Mouse (Mus musculus) gastrocnemius, postnatal 4 days (tissue): Measurements from ENCODE around the gene Snrpc. TPM values are rescaled to one million over a fixed set of nuclear protein-coding genes. Genes with fewer than 3 reads are reported as not detected.
"Not testable (repeated sequence)": the region's sequence is repeated elsewhere in the genome, so short reads cannot be mapped to it uniquely, and the experiment has no call there.

ENCODE experiments used
- DNase-seq, 2 experiments: peaks; one replicate each; pipeline ENCODE4 v3.0.0; 2021 to 2022; ENCODE audit warnings: low spot score in 2 of 2, mixed read lengths in 2 of 2
- long read RNA-seq, 2 experiments: library from polyadenylated mRNA; stranded (forward); transcript quantifications; one replicate each; pipeline ENCODE4 v2.0.0; 2021
- total RNA-seq, 2 experiments: library from RNA; stranded (reverse); gene quantifications; 2 replicates each; pipeline ENCODE4 v1.2.3; 2021

Gene Snrpc
- total RNA-seq: 100 to 1,000 TPM in 1 of 2 experiments, 10 to 100 TPM in 1; 97.3 to 109 TPM
- long read RNA-seq, experiment 1, transcript Snrpc-201 (6 exons, 758 nt): major isoform, 56 of 59 reads
- long read RNA-seq, experiment 1, partial matches to known transcripts: 1 of 59 reads
- long read RNA-seq, experiment 1, other reads (novel, unspliced or antisense): 2 of 59 reads
- long read RNA-seq, experiment 2, transcript Snrpc-201 (6 exons, 758 nt): major isoform, 44 of 50 reads
- long read RNA-seq, experiment 2, partial matches to known transcripts: 2 of 50 reads
- long read RNA-seq, experiment 2, other reads (novel, unspliced or antisense): 2 of 50 reads

DNA sequence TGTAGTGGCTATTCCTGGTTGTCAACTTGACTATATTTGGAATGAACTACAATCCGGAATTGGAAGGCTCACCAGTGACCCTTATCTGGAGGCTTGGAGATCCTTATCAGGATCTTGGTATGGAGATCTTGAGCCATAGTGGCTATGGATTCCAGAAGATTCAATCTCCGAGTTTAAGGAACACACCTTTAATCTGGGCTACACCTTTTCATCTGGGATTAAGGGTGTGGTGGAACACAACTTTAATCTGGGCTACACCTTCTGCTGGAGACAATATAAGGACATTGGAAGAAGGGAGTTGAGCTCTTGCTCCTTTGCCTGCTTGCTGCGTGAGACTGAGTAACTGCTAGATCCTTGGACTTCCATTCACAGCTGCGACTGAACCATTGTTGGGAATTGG is at the start of gene Snrpc:
TSS of gene Snrpc (plus strand) at position 301 of the 400 bp plus-strand sequence.
- DNase-seq: not testable (repeated sequence)

DNA sequence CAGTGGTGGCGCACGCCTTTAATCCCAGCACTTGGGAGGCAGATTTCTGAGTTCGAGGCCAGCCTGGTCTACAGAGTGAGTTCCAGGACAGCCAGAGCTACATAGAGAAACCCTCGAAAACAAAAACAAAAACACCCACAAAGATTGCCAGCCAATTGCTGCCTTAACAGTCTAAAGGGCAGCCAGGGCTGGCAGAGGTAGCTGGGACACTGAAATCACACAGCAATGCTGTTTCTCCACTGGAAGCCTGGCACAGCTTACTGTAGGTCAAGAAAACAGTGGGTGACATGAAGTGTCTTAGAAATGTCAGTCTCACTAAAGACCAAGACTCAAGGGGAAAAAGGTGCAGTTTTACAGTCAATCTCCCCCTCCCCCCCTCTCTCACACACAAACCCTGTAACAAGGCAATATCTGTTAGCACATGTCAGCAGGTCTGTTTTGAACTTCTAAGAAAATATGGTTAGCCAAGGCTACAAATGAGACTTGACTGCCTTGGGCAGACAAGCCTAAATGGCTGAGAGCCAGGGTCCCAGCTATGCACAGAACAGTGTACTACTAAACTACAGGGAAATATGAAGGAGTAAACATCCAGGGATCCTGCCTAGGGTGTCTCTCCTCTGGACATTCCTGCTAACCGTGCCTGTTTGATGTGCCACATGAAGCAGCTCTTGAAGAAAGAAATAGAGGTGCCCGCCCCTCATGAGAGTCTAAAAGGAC is 49.3 kb upstream of the Snrpc start:
- DNase-seq: no peak

DNA sequence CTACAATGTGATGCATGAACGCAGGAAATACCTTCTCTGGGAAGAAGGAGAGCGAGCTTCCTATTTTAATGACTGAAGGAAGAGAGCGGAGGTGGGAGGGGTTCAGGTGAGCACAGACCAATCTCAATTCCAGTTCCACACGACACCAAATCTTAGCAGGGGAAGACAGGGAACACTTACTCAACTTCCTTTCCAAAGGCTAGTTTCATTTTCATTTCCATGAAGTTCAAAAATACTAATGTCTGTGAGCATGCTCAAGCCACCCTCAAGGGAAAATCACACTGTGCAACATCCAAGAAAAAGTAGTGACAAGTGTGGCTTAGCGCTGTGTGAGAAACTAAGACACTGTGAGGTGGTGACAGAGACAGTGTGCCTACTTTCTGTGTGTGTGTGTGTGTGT is 47.9 kb upstream of the Snrpc start:
- DNase-seq: no peak

DNA sequence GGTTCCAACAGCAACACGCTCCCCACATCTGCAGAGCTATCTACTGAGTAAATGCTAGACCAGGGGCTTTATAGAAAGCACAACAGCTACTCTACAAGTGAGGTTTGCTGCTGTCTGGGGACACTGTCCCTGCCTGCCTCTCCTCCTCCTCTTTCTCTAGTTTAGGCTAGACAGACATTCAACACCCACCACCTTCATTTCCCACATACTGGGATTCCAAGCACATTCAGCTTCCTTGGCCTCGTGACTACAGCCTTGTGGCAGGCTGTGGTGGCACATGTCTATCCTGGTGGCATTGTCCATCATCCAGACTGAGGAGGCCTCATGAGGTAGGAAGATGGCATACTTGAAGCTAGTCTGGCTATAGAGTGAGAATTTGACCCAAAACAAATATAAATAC is 47.0 kb upstream of the Snrpc start:
- no peak for DNase-seq

DNA sequence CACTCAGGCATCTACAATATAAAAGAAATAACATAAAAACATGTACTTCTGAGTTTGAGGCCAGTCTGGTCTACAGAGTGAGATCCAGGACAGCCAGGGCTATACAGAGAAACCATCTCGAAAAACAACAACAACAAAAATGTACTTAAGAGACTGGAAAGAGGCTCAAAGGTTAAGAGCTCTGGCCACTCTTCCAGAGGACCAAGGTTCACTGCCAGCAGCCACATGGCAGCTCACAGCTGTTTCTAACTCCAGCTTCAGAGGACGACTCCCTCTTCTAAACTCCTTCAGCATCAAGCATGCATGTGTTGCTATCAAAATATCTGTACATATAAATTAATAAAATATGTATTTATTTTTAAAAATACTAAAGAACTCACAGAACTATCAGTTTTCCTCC is 46.4 kb upstream of the Snrpc start:
- no peak for DNase-seq

DNA sequence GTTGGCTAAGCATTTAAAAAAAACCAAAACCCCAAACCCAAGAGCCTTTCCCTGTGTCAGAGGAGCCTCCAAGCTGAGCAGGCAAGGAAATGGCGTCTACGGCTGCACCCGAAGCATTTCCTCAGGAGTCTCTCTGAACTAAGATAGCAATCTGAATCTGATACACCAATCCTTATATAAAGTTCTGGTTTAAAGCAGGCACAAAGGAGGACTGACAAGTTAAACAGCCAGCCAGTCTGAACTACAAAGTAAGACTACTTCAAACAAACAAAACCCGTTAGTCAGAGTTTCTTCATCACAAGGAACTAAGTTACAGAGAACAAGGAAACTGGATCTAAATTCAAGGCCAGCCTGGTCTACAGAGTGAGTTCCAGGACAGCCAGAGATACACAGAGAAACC is 45.4 kb upstream of the Snrpc start:
- no peak for DNase-seq

DNA sequence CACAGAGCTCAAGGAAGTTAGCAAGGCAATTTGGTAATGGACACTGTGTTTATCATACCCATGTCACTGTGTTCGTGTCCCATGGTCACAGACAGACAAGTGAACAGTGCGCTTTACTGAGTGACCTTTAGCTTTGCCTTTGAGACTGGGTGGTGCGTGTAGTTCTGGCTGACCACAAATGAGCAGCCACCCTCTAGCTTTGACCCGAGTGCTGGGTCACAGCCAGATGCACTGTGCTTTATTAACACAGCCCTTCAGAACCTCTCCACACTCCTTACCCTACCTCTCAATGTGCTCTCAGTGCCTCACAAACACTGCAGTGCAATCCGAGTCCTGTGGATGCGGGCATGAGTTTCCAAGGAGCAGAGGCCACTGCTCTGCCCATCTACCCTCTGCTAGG is 44.8 kb upstream of the Snrpc start:
- no peak for DNase-seq

DNA sequence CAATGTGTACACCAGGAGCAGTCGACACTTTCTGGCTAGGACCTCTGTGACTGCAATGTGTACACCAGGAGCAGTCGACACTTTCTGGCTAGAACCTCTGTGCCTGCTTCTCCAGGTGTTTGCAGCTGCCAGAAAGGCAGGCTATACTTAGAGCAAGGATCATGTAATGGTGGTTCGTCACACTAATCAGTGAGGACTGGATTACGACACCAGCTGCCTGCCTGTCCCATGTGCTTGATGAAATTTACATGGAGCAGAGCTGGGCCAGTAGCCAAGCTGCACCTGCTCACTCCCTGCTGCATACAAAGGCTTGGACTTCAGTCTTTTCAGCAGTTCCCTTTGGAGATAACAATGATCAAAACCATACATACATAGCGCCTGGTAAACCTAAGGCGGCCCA is 41.2 kb upstream of the Snrpc start:
- peak in 1 of 2 experiments; percentile 44 for DNase-seq

DNA sequence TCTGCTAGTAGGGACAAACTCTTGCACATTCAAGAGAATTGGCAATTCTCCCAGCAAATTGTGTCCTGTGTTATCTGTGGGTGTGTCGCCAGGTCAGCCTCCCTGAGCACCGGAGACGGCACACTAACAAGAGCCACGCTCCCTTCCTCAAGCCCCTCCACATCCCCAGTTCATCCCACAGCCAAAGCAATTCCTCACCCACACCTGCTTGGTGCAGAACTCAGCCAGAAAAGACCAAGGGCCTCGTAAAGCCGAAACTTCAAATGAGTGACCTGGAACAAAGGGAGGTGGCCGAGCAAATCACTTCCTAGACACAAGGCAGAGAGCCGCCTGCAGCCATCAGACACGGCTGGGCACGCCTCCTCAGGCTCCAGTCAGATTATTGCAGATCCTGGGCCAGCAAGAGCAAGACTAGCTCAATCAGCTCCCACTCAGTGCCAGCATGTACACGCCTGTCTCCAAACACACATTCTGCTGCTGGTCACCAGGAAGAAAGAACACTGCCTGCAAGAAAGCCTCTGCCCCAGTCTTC is 40.5 kb upstream of the Snrpc start:
- peak in 1 of 2 experiments; percentile 40 for DNase-seq

DNA sequence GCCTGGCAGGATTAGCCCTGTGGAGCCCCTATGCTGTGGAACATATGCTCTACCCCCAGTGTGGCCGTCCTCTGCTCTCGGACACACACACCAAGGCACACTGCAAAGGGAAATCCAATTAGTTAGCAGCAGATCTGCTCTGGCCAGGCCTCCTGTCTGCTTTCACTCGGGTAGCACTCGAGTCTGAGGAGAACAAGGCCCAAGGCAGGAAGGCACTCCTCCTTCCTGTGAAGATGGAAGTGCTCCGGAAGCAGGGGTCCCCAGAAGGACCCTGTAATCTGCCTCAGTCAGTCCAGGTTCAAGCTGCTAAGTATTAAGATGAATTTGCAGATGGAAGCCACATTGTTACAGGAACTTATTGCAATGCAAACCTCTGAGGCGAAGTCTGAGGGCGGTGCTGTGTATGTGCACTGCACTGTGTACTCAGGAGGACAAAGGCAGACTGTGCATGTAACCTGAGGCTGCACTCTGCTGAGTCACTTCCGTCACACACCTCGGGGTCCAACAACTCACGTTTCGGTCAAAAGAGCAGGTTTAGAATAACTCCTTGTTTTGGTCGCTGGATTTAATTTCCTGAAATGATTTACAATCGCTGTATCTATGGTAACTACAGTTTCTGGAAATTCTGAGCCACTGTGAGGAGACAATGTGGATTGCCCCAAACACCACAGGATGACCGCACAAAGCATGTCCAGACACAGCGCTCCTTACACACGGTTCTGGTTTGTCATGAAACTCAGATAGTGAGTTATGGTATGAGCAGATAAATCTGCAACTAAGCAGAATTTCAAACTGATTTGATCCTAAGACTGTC is 38.0 kb upstream of the Snrpc start:
- no peak for DNase-seq

DNA sequence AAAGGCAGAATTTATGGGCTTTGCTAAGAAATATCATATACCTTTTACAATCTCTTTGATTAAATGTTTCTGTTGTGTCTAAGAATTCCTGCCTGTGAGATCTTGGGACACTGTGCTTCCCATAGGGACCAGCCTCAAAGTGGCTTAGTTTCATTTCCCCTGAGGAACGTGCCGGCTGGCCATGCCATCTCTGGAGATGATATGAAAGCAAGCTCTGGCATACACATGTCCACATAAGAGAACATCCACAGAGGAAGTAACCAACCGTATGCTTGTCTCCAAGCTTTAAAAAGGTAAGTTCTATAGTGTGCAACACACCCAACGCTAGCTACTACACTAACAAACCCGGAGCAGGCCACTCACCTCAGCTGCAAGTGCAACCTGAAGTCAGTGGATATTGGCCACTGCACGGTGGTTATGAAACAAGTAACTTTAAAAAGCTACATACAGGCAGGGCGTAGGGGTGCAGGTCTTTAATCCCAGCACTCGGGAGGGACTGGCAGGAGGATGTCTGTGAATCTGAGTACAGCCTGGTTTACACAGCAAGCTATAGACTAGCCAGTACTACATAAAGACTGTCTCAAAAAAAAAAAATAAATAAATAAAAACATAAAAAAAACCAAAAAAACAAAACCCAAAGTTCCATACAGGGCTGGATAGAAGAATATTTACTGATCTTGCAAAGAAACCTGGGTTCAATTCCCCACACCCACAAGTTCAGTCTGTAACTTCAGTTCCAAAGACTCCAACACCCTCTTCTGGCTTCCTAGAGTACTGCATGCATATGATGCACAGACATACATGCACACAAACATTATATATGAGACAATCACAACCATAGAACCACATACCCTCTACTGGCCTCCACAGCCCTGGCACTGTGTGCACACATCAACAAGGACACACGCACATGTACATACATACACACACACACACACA is 37.0 kb upstream of the Snrpc start:
- DNase-seq: no peak

DNA sequence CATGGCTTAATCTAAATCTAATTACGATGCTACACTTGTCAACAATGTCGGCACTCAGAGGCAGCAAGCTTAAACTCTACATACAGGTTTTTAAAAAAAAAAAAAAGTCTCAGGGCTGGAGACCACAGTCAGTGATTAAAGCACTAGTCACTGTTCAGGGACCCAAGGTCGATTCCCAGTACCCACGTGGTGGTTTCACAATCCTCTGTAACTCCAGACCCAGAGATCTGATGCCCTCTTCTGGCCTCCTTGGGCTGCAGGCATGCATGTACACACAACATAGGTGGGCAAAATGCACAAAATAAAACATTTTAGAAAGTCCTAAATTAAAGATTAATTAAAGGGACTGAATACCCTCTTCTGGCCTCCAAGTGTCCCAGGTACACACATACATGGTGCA is 34.2 kb upstream of the Snrpc start:
- no peak for DNase-seq

DNA sequence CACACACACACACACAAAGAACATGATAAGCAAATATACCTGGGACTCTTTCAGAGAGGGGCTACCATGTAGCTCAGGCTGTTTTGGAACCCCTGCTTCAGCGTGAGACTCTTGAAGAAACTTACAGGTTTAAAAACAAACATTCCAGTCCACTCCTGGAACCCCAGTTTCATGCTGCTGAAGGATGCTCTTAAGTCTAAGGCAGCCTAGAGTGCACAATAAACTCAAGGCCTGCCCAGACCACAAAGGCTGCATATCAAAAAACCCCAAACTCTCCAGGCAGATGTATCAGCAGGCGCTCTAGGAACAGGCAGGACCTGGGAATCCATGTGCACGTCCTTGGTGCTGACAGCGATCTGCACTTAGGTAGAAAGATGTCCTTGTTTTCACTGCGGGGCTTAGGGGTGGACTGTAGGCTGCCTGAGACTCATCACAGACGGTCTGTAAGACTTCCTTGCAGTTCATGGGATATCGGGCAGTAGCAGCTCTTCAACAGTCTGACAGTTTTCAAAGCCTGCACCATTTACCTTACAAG is 33.7 kb upstream of the Snrpc start:
- no peak for DNase-seq

DNA sequence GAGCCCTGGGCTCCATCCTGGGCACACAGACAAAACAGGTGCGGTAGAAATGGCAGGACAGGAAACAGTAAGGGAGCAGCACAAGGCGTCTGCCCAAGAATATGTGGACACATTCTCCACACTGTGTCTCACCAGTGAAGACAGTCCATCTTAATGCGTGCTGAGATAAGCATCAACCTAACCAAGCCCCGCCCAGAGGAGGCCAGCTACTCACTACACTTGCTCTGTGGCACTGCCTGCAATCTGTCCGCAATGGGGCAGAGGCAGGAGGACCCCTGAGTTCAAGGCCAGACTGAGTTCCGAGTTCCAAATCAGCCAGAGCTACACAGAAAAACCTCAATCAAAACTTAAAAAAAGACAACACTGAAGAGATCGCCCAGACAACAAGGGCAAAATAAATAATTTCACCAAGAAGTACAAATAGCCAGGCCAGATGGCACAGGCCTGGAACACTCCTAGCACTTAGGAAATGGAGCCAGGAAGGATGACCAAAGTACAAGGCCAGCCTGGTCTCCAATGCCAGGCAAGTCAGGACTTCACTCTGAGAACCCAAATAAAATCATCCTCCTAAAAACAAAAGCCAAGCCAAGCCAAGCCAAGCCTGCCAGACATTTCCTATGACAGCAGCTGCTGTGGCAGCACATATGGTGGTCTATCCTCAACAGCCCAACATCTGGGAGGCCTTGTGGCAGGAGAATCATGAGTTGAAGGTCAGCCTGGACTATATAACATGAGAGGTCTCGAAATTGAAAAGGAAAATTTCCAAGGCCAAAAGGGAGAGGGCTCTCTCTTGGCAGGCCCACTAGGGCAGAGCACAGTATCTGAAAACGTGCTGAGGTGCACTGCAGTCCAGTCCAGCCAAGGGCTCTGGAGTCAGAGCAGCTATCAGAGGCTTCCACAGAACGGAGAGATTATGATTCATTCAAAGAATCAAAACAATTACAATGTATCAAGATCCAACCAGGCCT is 32.9 kb upstream of the Snrpc start:
- no peak for DNase-seq

DNA sequence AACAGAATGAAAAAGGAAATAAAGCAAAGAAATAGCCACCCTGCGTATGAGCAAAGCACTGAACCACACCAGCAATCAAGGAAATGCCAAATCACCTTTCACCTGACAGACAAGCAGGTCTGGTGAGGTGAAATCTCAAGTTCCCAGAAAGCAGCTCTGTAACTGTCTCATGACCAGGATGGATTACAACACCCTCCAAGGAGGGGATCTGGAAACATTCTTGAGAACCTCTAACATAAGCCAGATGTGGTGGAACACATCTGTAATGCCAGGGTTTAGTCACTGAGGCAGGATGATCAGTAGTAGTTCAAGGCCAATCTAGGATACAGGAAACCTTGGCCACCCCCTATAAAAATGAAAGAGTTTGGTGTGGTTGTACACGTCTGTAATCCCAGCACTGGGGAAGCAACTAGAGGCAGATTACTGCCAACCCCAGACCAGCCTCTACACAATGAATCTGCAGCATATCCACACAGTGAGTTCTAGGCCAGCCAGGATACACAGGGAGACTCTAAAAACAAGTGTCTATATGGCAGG is 30.3 kb upstream of the Snrpc start:
- no peak for DNase-seq

DNA sequence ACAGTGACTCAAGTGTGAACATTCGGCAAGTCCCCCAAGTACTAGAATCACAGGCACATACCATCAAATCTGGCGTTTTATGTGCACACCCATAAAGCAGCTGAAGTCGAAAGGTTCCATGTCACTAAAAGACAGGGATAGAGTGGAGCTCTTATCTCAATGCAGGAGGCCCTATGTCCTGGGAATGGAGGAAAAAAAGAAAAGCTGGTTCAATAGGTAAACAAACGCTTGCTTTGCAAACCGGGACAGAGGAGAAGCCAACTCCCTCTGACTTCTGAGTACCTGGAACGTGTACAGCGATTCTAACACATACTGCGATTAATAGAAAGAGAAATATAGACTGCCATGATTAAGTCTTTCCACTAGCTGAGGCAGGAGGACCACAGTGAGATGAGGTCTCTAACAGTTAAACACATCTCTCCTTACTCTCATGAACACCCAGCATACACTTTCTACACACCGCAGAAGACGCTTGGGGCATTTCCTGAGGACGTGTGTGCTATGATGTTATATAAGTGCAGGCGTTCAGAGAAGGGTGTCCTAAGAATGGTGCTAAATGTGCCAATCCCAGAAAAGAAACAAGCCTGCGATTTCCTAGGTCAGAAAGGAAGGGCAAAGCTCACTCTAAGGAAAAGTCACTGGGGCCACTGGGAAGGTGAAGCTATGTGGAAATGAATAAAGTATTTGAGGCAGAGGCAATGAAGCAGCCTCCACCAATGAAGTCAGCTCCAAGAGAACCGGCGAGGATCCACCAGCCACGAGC is 27.2 kb upstream of the Snrpc start:
- no peak for DNase-seq

DNA sequence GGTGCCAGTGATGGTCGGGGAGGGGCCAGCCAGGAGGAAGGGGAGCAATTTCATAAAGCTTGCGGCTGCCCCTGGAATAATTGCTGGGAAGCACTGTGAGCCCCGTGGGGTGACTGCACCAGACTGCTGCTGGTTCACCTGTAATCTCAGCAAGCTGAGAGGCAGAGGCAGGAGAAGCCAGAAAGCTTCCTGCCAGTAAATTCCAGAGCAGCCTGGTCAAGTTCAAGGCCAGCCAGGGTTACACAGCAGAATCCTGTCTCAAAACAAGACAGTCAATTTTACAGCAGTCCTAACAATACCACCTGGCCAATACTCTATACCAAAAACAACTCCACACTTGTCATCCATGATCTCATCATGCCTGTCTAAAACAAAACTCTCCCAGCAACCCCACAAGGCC is 26.0 kb upstream of the Snrpc start:
- DNase-seq: no peak

DNA sequence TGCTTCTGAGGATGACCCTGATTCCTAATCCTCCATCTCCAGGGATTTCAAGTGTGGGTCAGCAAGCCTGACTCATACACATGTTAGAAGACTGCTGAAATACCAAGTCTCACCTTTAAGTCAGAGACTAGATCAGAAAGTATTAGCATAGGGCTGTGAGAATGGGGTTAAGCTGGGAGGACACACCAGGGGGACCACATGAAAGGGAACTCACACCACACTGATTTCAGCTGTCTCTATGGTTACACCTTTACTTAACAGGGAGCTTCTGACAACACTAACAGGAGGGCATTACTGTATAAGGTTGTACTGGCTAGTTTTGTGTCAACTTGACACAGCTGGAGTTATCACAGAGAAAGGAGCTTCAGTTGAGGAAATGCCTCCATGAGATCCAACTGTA is 23.3 kb upstream of the Snrpc start:
- no peak for DNase-seq
